Mouse (Mus musculus) embryonic fibroblast, embryonic 13.5 days (primary cell): ENCODE measurements around the gene Ddah1.

Experiments used
- CTCF ChIP-seq: IDR thresholded peaks from 2 replicates; pipeline ENCODE4 v1.5.1; 2011; ENCODE audit warnings: mild to moderate bottlenecking, control low read depth, low read length, moderate library complexity, borderline replicate concordance; ENCODE audit not compliant: insufficient read depth
- POLR2A ChIP-seq: IDR thresholded peaks from 2 replicates; pipeline ENCODE4 v1.6.1; 2011; ENCODE audit warnings: low read depth, mild to moderate bottlenecking, control low read depth, low read length, moderate library complexity

- TF ChIP-seq POLR2A (no peak), CTCF (no peak)
Measured at GRCm38 (mm10) chr3:145887430-145887971, 129.0 kb downstream of the Ddah1 start.
